Mouse (Mus musculus): ENCODE measurements around the gene Zcchc2. TPM values are rescaled to one million over a fixed set of nuclear protein-coding genes. Genes with fewer than 3 reads are reported as not detected.

Gene Zcchc2
- total RNA-seq, 2 experiments from 2014 or later = 8.6 to 9.6 TPM

GRCm38 (mm10) chr1:106030331-106030730, 40.1 kb downstream of the Zcchc2 start:
- intact Hi-C loops (cut with DNase I) = loop anchor here (10.0 kb wide), 1 partner anchor 286 kb away; no protein-coding TSS in a partner anchor

DNA sequence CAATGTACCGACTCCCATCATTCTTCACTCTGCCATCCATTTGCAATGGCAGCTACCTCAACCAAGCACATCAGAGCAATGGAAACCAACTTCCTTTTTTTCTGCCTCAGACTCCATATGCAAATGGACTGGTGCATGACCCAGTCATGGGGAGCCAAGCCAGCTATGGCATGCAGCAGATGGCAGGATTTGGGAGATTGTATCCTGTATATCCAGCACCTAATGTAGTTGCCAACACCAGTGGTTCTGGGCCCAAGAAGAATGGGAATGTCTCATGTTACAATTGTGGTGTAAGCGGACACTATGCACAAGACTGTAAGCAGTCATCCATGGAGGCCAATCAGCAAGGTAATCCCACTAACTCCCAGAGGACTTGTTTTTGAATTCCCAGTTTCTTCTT, 40.7 kb downstream of the Zcchc2 start:
- intact Hi-C loops (cut with DNase I) = loop anchor here (10.0 kb wide), 1 partner anchor 286 kb away; no protein-coding TSS in a partner anchor
- no peak for DNase-seq

More at GRCm38 (mm10) chr1:106030331-106030730, 40.1 kb downstream of the Zcchc2 start:
- DNase-seq = no peak

DNA sequence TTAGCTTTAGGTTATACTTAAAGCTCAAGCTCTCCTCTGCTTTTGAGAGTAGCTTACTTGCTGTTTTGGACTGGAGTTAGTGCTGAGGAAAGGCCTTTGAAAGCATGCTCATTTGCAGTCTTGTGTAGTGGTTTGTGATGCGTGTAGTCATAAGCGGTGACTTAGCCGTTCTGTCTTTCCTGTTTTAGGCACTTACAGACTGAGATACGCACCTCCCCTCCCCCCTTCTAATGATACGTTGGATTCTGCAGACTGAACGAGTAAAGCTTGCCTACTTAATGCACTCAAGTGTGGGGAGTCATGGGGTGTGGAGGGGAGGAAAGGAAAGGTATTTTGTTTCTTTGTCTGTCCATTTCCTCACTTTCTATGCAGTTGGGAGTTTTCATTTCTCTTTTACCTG, 41.7 kb downstream of the Zcchc2 start:
- no peak for DNase-seq
- intact Hi-C loops (cut with DNase I) = loop anchor here (10.0 kb wide), 1 partner anchor 287 kb away; no protein-coding TSS in a partner anchor

- no peak for DNase-seq
- intact Hi-C loops (cut with DNase I) = loop anchor here (10.0 kb wide), 1 partner anchor 290 kb away; no protein-coding TSS in a partner anchor
Observed at GRCm38 (mm10) chr1:106034776-106035175, 44.6 kb downstream of the Zcchc2 start.

DNA sequence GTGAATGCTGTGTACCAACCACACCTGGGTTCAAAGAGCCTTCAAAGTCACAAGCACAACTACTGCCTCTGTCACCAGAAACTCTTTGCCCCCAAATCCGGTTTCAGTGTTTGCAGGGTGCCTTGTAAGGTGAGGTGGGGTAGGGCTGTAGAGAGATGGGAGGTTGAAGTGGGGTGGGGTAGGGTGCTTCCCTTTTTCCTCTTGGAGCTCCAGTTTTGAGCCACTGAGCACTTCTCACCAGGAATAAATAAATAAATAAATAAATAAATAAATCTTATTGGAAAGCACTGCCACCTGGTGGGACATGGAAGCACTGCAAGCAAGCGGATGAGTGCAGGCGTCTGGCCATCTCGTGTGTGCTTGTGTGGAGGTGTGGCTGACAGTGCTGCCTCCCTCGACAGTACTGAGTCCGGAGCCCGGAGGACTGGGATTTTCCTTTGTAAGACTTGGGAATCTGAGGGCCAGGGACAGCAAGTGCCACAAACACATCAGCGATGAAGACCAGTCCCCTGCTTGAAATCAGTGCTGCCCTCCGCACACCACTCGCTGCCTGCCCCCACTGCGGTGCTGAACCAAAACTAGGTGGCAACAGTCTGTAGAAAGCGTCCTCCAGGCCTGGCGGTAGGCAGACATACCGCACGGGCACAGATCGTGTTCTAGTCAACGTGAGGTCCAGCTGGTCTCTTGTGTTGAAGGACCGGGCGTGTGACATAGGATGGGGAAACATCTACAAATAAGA, 46.8 kb downstream of the Zcchc2 start:
- peak; percentile 55 to 67 for DNase-seq

DNA sequence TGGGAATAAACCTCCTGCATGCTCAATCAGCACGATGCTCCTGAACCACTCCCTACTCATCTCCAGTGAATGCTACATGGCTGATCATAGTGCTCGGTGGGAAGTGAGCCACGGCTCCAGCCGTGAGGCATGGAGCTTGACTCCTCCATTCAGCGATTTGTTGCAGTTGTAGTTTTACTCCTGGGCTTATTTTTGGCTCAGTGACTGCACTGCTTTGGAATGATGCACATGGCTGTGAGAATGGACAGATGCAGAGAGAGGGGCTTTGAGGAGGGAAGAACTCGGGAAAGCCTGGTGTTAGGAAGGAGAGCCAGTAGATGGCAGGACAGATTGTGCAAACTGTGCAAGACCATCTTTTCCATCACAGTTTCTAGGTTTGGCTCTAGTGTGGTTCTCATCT, 49.1 kb downstream of the Zcchc2 start:
- DNase-seq = no peak
- intact Hi-C loops (cut with DNase I) = loop anchor here (10.0 kb wide), 1 partner anchor 295 kb away; no protein-coding TSS in a partner anchor

More for the DNA sequence above, 46.8 kb downstream of the Zcchc2 start:
- intact Hi-C loops (cut with DNase I) = loop anchor here (10.0 kb wide), 1 partner anchor 292 kb away; no protein-coding TSS in a partner anchor

GRCm38 (mm10) chr1:106040271-106040670, 50.1 kb downstream of the Zcchc2 start:
- DNase-seq = no peak
- intact Hi-C loops (cut with DNase I) = no loop called here

GRCm38 (mm10) chr1:106042221-106042620, 52.0 kb downstream of the Zcchc2 start:
- intact Hi-C loops (cut with DNase I) = no loop called here

DNA sequence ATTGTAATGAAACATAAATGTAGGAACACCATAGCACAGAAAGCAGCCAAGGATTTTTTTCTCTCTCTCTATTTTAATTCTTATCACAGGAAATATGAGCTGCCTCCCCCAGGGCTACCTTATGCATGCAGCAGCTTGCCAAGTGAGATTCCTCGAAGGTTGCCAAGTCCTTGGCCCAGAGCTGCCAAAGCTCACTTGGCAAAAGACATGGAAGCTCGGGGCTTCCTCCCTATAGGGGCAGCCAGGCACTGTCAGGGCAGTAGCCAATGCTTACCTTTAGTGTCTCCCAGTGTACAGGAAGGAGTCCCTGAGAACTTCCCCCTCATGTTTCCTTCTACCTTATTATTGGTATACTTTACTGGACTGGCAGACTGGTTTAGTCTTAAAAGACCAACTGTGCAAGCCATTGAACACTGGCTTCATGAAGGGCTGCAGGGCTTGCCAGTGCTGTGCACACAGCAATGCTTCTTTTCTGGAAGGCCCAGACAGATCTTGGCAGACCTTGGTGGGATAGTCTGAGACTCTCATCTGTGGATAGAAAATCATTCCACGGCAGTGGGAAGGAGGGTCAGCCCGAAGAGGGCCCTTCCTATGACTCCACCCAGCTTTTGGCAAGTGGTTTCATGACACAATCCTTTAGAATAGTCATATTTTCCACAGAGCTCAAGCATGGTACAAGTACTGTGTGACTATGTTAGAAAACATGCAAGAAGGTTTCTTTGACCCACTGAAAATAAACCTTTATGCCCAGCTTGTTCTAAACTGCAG, 53.0 kb downstream of the Zcchc2 start:
- intact Hi-C loops (cut with DNase I) = no loop called here
- peak in 1 of 2 experiments; percentile 35 for DNase-seq

More at GRCm38 (mm10) chr1:106042221-106042620, 52.0 kb downstream of the Zcchc2 start:
- no peak for DNase-seq

DNA sequence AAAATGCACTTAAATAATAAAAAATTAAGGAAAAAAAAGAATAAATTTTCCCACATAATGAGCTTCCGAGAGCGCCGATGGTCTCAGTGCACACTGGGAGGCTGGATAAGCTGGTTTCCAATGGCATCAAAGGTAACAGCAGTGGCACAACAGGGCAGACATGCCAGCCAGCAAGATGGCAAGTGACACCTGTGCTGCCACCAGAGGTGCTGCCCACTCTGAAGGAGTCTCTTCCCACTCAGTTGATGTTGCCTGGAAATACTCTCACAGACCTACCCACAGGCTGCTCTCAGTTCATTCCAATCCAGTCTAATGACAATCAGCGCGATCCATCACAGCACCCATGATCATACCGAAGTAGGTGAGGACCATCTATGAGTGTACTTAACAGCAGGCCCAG, 58.8 kb downstream of the Zcchc2 start:
- intact Hi-C loops (cut with DNase I) = no loop called here
- no peak for DNase-seq

DNA sequence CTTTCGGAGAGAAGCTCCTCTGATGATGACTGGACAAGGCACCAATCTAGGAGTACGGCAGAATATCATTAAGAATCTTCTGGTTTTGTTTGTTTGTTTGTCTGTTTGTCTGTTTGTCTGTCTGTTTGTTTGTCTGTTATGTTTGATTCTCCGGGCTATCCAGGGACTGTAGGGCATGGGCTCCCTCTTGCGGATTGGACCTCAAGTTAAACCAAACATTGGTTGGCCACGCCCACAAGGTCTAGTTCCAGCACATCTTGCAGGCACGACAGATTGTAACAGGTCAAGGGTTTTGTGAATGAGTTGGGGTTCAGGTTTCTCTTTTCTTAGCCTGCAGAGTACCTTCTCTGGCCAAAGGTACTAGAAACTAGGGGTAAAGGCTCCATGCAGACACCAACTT, 64.8 kb downstream of the Zcchc2 start:
- no peak for DNase-seq
- intact Hi-C loops (cut with DNase I) = no loop called here

DNA sequence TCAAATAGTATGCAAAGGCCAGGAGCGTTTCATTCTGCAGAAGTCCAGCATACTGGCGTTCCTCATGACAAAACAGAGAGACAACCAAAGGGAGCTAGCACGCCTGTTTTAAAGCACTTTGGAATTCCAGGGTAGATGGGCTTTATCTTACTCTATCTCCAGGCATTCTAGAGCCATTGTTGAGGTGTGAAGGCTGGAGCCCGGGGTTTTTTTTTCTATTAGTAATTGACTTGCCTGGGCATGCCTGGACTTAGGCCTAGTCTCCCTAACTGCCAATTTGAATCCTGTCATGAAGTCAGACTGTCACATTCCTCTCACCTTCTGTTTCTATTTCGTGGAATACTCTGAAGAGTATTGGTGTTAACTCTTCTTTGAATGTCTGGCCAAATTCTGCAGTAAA, 68.1 kb downstream of the Zcchc2 start:
- intact Hi-C loops (cut with DNase I) = no loop called here

GRCm38 (mm10) chr1:106059516-106060277, 69.5 kb downstream of the Zcchc2 start:
- intact Hi-C loops (cut with DNase I) = loop anchor here (10.0 kb wide), 1 partner anchor 755 kb away; no protein-coding TSS in a partner anchor
- DNase-seq = no peak

More for the DNA sequence above, 68.1 kb downstream of the Zcchc2 start:
- no peak for DNase-seq

- no peak for DNase-seq
- intact Hi-C loops (cut with DNase I) = loop anchor here (10.0 kb wide), 1 partner anchor 753 kb away; no protein-coding TSS in a partner anchor
Observed at GRCm38 (mm10) chr1:106061185-106061910, 71.1 kb downstream of the Zcchc2 start.

- intact Hi-C loops (cut with DNase I) = loop anchor here (10.0 kb wide), 1 partner anchor 752 kb away; no protein-coding TSS in a partner anchor
- no peak for DNase-seq
Observed at GRCm38 (mm10) chr1:106062891-106063590, 72.8 kb downstream of the Zcchc2 start.

- DNase-seq = no peak
- intact Hi-C loops (cut with DNase I) = loop anchor here (10.0 kb wide), 1 partner anchor 751 kb away; no protein-coding TSS in a partner anchor
Observed at GRCm38 (mm10) chr1:106063591-106064170, 73.5 kb downstream of the Zcchc2 start.

- intact Hi-C loops (cut with DNase I) = loop anchor here (10.0 kb wide), 1 partner anchor 751 kb away; no protein-coding TSS in a partner anchor
- DNase-seq = no peak
Observed at GRCm38 (mm10) chr1:106064291-106064690, 74.1 kb downstream of the Zcchc2 start.

DNA sequence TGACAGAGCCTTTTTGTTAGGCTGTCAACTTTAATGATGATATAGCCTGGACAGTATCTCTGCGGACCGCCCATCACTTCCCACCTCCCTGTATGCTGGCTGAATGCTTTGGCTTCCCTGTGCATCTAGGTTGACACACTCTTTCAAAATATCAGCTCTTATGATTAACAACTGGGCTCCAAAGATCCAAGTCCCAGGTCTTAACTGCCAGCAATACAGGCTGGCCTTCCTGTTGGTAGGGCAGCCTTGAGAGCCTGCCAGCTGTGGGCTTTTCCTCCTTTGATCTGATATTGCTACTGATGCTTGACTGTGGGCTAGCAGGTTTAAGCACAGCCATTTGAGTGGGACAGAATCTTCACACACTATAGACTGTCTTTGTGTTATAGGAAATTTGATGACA, 74.5 kb downstream of the Zcchc2 start:
- DNase-seq = no peak
- intact Hi-C loops (cut with DNase I) = loop anchor here (10.0 kb wide), 1 partner anchor 750 kb away; no protein-coding TSS in a partner anchor
